Mouse (Mus musculus) right cerebral cortex, postnatal 10 days (tissue): ENCODE measurements around the gene Srgap1.

Experiments
- DNase-seq, 2 experiments: peaks; one replicate each; pipeline ENCODE4 v3.0.0; 2021; ENCODE audit warnings: low spot score in 2 of 2

Srgap1 gene

DNA sequence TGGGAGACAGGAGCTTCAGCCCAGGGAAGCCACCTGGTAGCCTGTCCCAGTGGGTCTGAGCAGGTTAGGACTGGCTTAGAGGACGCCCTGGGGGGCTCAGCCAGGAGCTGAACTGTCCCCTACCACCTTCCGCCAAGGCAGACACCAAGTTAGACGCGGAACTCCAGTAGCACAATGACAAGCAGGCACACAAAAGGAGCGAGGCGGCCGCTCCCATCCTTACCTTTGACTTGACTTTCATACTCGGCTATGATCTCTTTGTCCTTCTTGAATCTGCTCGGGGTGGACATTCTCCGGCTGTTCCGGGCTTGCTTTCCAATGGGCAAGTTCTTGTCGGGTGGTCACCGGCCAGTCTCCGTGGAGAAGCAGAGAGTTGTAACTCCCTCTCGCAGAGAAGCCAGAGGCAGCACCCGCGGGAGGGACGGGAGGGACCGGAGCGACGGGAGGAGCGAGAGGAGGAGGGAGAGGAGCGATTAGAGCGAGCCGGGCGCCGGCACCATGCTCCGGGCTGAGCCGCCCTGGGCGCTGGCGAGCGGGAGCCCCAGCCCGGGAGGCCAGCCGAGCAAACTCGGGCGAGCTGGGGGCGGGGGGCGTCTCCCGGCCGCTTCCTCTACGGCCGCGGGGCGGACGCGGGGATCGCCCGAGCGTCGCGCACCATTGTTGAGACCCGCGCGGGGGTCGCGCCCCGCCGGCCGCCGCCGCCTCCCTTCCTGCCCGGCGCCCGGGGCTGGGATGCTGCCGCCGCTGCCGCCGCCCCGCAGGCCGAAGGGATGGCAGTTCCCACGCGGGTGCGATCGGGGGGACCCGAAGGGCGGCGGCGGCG lies at the start of gene Srgap1:
Gene Srgap1, minus strand, starts transcription at position 412 of the 823 bp plus-strand sequence.
- peak; percentile 71 for DNase-seq

GRCm38 (mm10) chr10:122096462-122096979 lies 49.4 kb upstream of the Srgap1 start:
- peak; percentile 53 to 63 for DNase-seq

GRCm38 (mm10) chr10:122090472-122090871 lies 43.4 kb upstream of the Srgap1 start:
- DNase-seq: no peak

- no peak for DNase-seq
Measured at GRCm38 (mm10) chr10:122081352-122081751, 34.2 kb upstream of the Srgap1 start.

DNA sequence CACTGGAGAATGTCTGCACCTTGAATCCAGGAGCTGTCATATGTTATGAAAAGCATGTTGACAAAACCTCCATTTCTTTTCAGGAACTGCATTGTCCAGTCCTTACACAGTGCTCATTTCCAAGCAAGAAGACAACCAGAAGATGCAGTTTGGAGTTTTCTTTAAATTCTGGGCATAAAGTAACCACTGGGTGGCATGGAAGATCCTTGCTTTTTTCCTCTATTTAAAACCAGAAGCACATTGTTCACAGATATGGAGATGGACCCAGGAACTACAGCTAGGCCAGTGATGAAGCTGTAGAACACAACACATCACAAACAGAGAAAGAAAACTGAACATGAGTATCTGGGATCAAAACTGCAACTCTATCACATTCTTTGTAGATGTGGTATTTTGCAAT lies 22.0 kb upstream of the Srgap1 start:
- DNase-seq: no peak

GRCm38 (mm10) chr10:122055826-122056225 lies 8.7 kb upstream of the Srgap1 start:
- DNase-seq: no peak

DNA sequence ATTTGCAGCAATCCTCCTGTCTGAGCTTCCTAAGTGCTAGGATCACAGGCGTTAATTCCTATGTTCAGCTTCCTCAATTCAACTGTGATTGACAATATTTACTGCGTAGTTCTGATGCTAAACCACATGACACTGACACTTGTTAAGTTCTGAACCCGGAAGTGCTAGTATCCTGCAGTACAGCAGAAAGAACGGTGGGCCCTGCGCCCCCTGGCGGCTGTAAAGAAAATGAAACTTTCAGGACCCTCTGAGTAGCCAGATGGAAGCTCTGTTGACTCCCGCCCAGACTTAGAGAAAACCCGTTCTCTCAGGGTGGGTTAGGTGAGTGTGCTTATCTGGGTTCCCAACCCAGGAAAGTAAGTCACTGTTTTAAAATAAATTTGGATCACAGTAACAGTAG lies 7.4 kb upstream of the Srgap1 start:
- DNase-seq: peak in 1 of 2 experiments; percentile 62

GRCm38 (mm10) chr10:122051831-122052230 lies 4.7 kb upstream of the Srgap1 start:
- peak; percentile 84 to 87 for DNase-seq

DNA sequence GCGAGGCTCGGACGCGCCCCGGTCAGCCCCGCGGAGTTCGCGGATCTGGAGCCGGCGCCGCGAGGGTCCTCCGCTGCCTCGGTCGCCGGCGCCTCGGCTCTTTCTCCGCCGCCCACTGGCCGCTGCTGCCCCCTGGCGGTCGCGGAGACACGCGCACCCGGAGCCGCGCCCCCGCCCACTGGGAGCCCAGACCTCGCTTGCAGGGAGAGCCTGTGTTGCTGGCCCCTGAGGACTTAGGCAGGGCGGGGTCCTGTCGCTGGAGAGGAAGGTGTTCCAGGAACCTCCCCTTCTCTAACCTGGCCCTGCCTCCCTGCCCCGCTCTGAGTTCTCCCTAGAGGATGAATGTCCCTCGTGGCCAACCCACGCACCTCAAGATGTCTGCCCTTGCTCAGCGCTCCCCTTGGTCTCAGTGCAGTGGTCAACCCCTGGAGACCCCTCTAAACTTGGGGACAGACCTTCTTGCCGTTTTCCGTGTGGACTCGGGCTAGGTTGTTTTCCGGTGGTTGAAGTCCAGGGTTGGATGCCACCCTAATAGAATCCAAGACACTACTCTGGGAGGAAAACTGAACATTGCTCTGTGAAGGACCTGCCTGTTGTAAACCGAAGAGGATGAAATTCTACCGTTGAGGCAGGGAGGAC lies 731 bp upstream of the Srgap1 start:
- DNase-seq: peak; percentile 83 to 88

DNA sequence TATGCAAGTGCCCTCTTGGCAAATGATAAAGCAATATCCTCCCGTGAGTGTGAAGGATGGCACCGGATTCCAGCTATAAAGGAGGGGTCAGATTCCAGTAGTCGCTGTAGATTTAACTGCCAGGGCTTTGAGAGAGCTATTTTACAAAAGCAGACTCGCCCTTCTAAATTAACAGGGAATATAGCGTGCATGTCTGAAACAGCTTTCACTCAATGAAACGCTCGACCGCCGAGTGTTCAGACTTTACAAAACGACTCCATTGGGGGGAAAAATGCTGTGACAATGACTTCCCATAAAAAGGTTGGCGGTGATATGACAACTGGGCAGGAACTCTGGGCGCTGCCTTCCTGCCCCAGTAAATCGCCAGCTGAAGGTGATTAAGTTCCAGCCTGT lies 608 bp downstream of the Srgap1 start:
- no peak for DNase-seq

- no peak for DNase-seq
Measured at GRCm38 (mm10) chr10:122045946-122046345, 1.2 kb downstream of the Srgap1 start.

DNA sequence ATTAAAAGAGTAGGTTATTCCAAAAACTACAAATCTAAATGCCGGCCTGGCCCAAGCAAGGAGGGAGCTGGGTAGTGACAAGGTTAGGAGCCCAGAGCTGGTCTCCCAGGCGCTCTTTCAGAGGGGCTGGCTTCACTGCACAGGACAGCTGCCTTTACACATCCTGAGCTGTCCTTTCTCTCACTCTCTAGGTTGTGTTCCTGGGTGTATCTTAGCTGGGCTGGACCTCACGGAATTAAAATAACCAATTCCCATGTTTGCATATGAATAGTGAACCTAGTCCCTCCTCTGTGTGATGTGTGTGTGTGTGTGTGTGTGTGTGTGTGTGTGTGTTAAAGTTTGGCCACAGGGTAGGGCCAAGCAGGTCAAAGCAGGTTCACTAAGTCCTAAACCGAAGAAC lies 2.2 kb downstream of the Srgap1 start:
- peak in 1 of 2 experiments; percentile 15 for DNase-seq

DNA sequence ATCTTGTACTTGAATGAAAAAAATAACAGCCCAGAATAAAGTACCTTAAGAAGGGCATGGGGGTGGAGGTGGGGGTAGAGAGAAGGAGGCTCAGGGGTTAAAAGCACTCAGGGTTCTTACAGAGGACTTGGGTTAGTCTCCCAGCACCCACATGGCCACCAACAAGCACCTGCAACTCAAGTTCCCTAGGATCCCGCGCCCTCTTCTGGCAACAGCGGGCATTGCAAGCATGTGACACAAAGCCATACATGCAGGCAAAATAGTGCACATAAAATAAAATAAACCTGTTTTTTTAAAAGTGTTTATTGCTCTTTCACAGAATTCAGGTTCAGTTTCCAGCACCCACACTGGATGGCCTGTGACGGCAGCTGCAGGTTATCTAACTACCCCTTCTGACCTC lies 6.7 kb downstream of the Srgap1 start:
- DNase-seq: peak in 1 of 2 experiments; percentile 30

- no peak for DNase-seq
Measured at GRCm38 (mm10) chr10:122039566-122039965, 7.5 kb downstream of the Srgap1 start.

- DNase-seq: peak in 1 of 2 experiments; percentile 22
Measured at GRCm38 (mm10) chr10:122038554-122038953, 8.6 kb downstream of the Srgap1 start.

GRCm38 (mm10) chr10:122033271-122033670 lies 13.8 kb downstream of the Srgap1 start:
- DNase-seq: no peak

GRCm38 (mm10) chr10:122030420-122030819 lies 16.7 kb downstream of the Srgap1 start:
- DNase-seq: no peak

- DNase-seq: no peak
Measured at GRCm38 (mm10) chr10:122029738-122030137, 17.4 kb downstream of the Srgap1 start.

GRCm38 (mm10) chr10:122025198-122025597 lies 21.9 kb downstream of the Srgap1 start:
- DNase-seq: no peak

DNA sequence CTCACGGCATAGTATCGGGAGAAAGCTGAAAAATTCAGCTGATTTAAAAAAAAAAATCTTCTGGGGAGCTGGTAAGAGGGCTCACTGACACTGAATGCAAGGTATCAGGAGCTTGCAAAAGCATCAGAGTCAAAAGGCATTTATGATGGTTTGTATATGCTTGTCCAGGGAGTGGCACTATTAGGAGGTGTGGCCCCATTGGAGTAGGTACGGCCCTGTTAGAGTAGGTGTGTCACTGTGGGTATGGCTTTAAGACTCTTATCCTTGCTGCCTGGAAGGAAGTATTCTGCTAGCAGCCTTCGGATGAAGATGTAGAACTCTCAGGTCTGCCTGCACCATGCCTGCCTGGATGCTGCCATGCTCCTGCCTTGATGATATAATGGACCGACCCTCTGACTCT lies 26.2 kb downstream of the Srgap1 start:
- no peak for DNase-seq

- DNase-seq: no peak
Measured at GRCm38 (mm10) chr10:122020255-122020654, 26.9 kb downstream of the Srgap1 start.

GRCm38 (mm10) chr10:122018594-122019048 lies 28.5 kb downstream of the Srgap1 start:
- peak in 1 of 2 experiments; percentile 44 for DNase-seq

DNA sequence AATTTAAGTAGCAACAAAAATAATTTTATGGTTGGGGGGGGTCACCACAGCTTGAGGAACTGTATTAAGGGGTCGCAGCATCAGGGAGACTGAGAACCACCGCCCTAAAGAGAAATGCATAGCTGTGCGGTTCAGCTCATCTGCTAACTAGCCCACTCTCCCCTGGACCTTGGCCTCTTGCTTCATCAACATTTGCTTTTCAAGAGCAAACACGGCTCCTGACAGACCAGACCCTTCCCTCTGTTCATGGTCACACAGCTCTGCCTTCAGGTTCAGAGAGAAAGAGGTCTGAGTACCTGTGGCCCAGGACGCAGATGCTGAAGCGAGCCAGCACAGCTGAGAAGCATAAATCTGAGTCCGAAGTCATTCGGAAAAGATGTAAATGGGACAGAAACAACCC lies 29.4 kb downstream of the Srgap1 start:
- no peak for DNase-seq
